Mouse (Mus musculus): ENCODE results near the gene Bpifb4.
A peak's percentile ranks its signal among the peaks of the same experiment; 100 is the strongest.

The Bpifb4 gene

DNA sequence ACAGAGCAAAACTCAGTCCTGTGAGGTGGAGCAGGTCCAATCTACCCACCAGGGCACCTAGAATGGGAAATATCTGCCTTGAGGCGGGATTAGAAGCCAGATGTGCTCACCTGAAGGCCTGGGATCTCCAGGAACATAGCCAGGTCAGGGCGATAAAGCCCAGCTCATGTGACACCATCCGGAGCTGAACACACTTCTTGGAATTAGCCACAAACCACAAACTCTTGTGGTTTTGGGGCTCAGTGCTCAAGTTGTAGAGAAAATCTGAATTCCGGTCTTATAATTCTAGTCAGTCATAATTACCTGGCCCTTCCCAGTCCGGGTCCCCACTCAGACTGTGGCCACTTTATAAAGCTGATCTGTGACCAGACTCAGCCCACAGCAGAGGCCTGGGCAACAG lies at the start of gene Bpifb4:
TSS of gene Bpifb4 (plus strand) at position 370 of the 400 bp plus-strand sequence.
- DNase-seq (ENCODE audit: low spot score in 2 of 2): no peak

DNA sequence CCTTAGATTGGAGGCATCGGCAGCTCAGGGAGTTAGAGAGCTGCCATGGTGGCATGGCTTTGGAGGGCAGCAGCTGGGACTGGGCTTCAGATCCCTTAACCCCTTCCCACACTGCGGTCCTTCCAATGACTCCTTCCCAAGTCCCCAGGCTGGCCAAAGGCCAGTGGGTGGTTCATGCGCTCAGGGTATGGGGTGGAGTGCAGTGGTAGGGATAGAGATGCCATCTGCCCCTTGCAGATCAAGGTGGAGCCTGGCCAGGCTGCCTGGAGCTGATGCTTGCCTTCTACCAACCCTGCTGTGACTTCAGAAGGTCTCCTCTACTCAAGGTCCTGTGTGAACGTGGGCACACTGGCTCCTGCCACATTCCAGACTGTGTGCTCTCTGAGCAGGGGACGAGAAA lies 38.9 kb upstream of the Bpifb4 start:
- DNase-seq (ENCODE audit: low spot score in 2 of 2): no peak

GRCm38 (mm10) chr2:153900088-153900487 lies 37.9 kb upstream of the Bpifb4 start, which contains the start of gene Bpifb6:
Gene Bpifb6 (plus strand): TSS chr2:153900388.
- DNase-seq (ENCODE audit: low spot score in 2 of 2): no peak

DNA sequence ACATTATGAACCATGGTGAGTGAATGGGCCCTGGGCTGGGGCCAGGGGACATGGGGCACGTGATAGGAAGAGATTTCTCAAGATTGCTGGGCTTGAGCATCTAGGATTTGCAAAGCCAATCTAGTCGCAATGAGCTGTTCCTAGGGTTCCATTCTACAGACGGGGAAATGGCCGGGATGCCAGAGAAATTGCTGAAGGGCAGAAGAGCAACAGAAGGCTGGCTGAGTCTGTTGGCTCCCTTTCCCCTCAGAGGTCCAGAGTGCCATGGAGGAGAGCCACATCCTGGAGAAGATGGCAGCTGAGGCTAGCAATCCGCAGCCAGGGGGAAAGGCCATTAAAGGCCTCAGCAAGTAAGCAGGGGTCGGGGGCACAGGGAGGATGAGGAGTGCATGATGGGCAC lies 35.3 kb upstream of the Bpifb4 start:
- DNase-seq (ENCODE audit: low spot score in 2 of 2): peak in 1 of 2 experiments; percentile 4

- DNase-seq (ENCODE audit: low spot score in 2 of 2): no peak
Measured at GRCm38 (mm10) chr2:153906626-153907025, 31.4 kb upstream of the Bpifb4 start.

DNA sequence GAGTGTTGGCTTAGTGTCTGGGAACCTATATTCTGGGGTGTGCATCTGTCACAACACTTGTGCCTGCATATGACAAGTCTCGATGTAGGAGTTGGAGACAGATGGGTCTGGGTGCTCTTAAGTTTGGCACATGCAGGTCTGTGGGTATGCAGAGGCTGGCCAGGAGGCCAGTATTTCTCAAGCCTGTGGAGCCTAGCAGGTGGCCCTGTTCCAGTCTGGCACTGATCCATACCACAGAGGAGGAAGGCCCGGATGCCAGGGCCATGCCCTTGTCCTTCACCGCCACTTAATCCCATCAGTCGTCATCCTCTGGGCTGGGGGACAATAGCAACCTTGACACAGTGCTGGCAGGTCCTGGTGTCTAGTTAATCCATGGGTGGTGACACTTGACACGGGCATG lies 23.9 kb upstream of the Bpifb4 start:
- DNase-seq (ENCODE audit: low spot score in 2 of 2): peak in 1 of 2 experiments; percentile 26

GRCm38 (mm10) chr2:153917930-153918329 lies 20.1 kb upstream of the Bpifb4 start, which contains the start of gene Bpifb3:
Gene Bpifb3 (plus strand): TSS chr2:153918230.
- no peak for DNase-seq (ENCODE audit: low spot score in 2 of 2)

DNA sequence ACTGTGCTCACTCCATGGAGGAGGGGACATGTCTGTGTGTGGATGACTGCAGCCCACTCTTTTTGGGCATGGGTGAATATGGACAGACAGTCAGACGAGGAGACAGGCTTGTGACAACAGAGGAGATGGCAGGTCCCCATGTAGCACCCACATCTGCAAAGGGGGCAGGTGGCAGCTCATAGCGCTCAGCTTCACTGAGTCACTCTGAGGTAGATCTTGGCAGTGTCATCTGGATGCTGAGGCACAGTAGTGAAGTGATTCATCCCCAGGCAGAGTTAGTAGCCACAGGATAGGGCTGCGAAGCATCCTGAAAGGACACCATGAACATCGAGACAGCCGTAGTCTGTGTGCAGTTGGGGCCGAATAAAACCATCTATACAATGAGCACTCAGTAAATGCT lies 16.8 kb upstream of the Bpifb4 start:
- no peak for DNase-seq (ENCODE audit: low spot score in 2 of 2)

DNA sequence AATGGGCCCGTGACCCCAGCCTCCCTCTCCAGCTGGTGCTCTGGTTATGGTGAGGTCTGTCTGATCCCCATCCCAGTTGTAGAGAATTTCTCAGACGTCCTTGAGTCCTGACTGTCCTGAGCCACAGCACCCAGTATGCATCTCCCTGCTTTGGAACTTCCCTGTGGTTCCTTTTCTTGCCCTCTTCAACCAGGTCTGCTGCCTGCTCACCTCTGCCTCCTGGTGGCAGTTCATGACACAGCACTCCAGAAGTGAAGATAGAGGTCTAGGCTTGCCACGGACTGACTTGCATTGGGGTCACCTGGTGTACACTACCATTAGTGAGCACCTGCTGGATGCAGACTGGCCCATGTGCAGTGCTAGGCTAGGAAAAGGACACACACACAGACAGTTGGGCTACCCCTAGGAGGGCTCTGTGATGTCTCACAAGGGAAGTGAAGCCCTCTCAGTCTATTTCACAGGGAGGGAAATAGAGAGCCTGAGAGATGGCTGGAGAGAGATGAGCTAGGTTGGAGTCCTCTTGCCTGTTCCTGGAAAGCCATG lies 8.1 kb upstream of the Bpifb4 start:
- peak; percentile 4 to 19 for DNase-seq (ENCODE audit: low spot score in 2 of 2)

DNA sequence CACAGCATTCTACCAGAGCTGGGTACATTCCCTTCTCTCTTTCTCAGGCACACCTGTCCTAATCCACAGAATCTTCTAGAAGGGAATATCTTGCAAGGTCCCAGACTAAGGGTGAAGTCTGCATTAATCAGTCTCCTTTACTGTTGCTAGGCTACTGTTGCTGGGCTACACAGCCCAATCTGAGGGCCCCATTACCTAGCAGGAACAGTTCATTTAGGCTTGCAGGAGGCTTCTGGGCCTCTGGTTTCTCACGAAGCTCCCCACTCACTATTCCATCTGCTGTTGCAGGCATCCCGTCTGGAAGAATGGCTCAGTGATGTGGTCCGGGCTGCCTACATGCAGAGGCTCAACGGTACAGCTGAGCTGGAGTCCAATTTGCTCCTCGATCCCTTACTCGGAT lies 6.9 kb upstream of the Bpifb4 start:
- no peak for DNase-seq (ENCODE audit: low spot score in 2 of 2)

DNA sequence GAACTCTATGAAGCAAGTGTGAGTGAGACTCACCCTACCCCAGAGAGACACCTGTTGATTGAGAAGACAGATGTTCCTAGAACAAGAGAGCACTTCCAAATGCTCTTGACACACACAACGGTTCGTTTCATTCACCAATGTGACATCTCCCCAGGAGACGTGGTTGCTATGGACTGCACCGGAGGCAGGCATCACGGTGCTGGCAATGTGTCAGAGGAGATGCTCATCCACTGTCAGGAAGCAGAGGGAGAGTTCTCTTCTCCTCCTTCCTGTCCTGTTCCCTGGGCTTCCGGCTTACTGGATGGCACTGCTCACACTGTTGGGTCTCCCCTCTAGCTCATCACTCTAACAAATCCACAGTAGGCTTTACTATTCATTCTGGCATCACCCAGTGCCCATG lies 4.7 kb upstream of the Bpifb4 start:
- DNase-seq (ENCODE audit: low spot score in 2 of 2): no peak

GRCm38 (mm10) chr2:153935348-153935747 lies 2.7 kb upstream of the Bpifb4 start:
- DNase-seq (ENCODE audit: low spot score in 2 of 2): no peak

DNA sequence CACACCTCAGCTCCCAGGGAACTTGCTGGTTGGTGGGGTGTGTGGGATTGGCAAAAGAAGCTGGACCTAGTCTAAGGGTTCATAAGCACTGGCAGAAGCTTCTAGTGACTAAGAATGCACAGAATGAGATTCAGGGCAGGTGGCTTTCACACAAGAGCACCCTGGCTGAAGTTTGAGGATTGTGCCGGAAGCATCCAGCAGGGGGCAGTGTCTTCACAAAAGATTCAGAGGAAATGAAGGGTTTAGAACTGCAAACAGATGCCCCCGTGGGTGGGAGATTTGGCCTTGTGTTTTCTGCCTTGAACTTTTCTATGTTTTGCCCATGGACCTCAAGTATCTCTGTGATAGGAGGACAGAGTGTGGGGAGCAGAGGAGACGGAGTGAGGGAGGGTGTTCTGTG lies 5.5 kb downstream of the Bpifb4 start:
- peak; percentile 9 to 19 for DNase-seq (ENCODE audit: low spot score in 2 of 2)

DNA sequence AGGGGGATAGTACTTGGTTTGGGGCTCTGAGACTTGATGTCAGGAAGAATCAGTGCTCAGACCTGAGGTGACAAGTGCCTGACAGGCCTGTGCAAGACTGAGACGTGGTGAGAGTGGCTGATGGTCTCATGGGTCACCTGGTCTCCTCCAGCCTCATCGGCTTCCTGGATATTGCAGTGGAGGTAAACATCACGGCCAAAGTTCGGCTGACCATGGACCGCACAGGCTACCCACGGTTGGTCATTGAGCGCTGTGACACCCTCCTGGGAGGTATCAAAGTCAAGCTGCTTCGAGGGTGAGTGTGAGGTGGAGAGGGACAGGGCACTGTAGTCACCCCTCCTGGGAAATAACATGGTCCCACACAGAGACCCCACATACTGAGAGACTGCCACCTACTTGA lies 6.6 kb downstream of the Bpifb4 start:
- DNase-seq (ENCODE audit: low spot score in 2 of 2): no peak

DNA sequence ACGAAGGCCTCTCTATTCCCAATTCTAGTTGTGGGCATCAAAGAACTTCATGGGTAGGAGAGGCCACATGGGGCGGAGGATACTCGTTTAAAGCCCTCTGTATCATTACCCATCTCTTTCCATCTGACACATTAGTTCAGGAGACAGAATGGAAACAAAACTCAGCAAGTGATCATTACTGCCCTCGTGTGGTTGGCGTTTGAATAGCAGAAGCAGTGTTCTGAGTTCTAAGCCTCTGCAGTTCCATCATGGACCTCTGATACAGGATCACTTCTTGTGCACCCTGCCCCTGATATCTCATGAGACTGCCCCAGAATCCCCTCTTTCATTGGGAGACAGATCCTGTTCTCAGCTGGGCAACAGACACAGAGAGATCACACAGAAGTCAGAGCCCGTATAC lies 14.9 kb downstream of the Bpifb4 start:
- peak; percentile 23 to 24 for DNase-seq (ENCODE audit: low spot score in 2 of 2)

- DNase-seq (ENCODE audit: low spot score in 2 of 2): peak in 1 of 2 experiments; percentile 7
Measured at GRCm38 (mm10) chr2:153953836-153954235, 15.8 kb downstream of the Bpifb4 start.

DNA sequence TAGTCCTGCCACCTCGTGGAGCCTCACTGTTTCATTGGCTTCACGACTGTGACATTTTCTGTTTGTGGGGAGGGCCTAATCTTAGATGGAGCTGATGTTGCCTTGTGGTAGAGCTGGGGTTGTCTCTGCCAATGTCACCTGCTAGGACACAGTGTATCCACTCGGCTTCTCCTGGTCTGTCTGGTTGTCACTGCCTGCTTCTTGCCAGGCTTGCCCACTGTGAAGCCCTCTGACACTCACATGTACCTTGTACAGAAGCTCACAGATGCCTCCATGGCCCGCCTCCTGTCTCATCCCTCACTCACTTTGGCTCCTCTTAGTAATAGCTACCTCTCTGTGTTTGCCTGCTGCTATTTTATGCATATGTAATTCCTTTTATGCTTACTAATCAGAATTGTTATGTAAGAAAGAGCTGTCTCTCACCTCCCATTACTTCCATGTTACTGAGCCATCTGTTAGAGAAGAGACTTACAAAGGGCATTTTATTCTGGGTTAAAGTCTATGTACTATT lies 24.9 kb downstream of the Bpifb4 start:
- no peak for DNase-seq (ENCODE audit: low spot score in 2 of 2)

GRCm38 (mm10) chr2:153963334-153963733 lies 25.3 kb downstream of the Bpifb4 start:
- DNase-seq (ENCODE audit: low spot score in 2 of 2): no peak

GRCm38 (mm10) chr2:153970221-153970620 lies 32.2 kb downstream of the Bpifb4 start:
- DNase-seq (ENCODE audit: low spot score in 2 of 2): no peak

DNA sequence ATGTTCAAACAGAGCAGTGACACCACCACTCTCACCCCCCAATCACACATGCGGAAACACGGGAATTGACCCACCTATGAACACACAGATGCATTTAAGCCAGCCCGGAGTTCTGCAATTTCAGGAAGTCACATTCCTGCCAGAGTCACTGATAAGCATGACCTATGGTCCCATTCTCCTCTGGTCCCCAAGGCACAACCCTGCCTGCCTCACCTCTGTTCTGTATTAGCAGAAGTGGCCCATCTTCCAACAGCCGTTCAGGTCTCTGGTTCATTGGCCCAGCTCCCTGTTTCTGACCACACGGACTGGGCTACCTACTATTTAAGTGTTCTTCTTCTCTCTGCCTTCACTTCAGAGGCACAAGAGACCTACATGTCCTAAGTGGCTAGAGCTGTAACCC lies 36.6 kb downstream of the Bpifb4 start, which contains the start of gene Bpifa6:
TSS of gene Bpifa6 (plus strand) at position 364 of the 400 bp plus-strand sequence.
- DNase-seq (ENCODE audit: low spot score in 2 of 2): no peak

DNA sequence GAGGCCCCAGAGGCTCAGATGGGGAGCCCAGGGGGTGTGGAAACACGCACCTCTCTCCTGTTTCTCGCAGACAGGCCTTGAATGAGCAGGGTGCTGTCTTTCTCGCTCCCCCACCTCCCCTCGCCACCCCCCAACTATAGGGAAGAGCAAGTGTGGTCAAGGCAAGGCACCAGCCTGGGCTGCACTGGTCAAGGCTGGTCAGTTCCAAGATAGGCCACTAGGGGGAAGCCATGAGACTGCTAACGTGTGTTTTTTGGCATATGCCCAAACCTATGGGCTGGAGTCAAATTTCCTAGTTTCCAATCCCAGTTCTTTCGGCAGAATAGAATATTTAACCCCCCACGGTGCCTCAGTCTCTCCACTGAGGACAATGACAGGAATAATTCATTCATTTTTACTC lies 57.8 kb downstream of the Bpifb4 start:
- DNase-seq (ENCODE audit: low spot score in 2 of 2): peak; percentile 56 to 67

DNA sequence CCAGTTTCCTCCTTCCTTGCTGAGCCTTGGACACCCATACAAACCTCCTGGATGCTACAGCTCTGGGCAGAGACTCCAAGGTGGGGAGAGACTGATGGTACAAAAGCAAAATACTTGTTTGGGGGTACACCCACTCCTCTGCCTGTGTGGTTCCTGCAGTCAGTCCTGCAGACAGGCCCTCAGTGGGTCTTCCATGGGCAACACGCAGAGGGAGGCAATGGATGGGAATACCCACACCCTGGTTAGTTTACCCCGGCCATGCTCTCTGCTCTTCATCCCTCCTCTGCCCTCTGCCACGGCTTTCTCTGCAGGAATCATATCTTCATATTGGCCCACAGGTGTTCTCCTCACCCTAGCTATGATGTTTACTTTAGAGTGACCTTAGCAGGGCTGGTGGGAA lies 62.5 kb downstream of the Bpifb4 start:
- DNase-seq (ENCODE audit: low spot score in 2 of 2): no peak

DNA sequence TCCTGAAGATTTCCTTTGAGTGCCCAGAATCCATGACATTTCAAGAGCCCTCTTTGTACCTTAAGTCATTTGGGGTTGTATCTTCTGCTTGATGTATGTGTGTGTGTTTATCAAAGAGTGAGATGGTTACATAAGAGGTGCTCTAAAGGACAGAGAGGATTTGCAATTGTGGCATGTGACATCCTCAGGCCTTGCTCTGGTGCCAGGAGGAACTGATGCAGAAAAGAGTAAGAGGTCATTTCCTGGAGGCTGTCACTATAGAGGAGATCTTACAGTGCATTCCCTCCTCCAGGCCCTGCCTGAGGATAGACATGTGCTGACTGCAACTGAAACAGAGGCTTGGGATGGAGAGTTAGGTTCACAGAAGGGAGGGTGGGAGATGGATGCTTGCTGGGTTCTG lies 63.0 kb downstream of the Bpifb4 start:
- no peak for DNase-seq (ENCODE audit: low spot score in 2 of 2)

- no peak for DNase-seq (ENCODE audit: low spot score in 2 of 2)
Measured at GRCm38 (mm10) chr2:154004456-154004855, 66.4 kb downstream of the Bpifb4 start.

Data from urinary bladder, postnatal 36 days (tissue).